Mouse (Mus musculus) MEL (cell line): ENCODE measurements around the gene Atp2a2. TPM values are rescaled to one million over a fixed set of nuclear protein-coding genes. Genes with fewer than 3 reads are reported as not detected.
A peak's percentile ranks its signal among the peaks of the same experiment; 100 is the strongest.

ENCODE experiments used
- DNase-seq: peaks from one replicate; pipeline ENCODE4 v3.0.0; 2011; ENCODE audit warnings: low read depth, low spot score
- H3K27ac ChIP-seq: 2 replicates; pipeline ENCODE4 v1.5.1; 2012; ENCODE audit warnings: low read depth, mild to moderate bottlenecking, control low read depth, low read length, moderate library complexity; ENCODE audit not compliant: control insufficient read depth
- H3K27me3 ChIP-seq, 2 experiments: fragments of 150-350 bp in 1 of 2; sonication (generic) in 1 of 2; 2 replicates each; pipeline ENCODE4 v1.6.1; 2012; ENCODE audit warnings: low read length in 2 of 2, mild to moderate bottlenecking in 2 of 2, improper control_type of control experiment in 1 of 2, moderate library complexity in 1 of 2; ENCODE audit not compliant: insufficient read depth in 2 of 2, control insufficient read depth in 1 of 2
- H3K36me3 ChIP-seq, 2 experiments: 2 replicates each; pipeline ENCODE4 v1.6.1; 2012 to 2014; ENCODE audit warnings: low read length in 2 of 2, improper control_type of control experiment in 1 of 2, inconsistent platforms in 1 of 2, mild to moderate bottlenecking in 1 of 2; ENCODE audit not compliant: insufficient read depth in 2 of 2, control insufficient read depth in 1 of 2
- H3K4me1 ChIP-seq, 2 experiments: fragments of 150-350 bp in 1 of 2; sonication (generic) in 1 of 2; 2 replicates each; pipeline ENCODE4 v1.6.1; 2012; ENCODE audit warnings: low read length in 2 of 2, improper control_type of control experiment in 1 of 2, mild to moderate bottlenecking in 1 of 2; ENCODE audit not compliant: insufficient read depth in 2 of 2, control insufficient read depth in 1 of 2
- H3K4me3 ChIP-seq, 2 experiments: fragments of 150-350 bp in 1 of 2; sonication (generic) in 1 of 2; 2 replicates each; pipeline ENCODE4 v1.5.1; 2012; ENCODE audit warnings: low read depth in 2 of 2, low read length in 2 of 2, mild to moderate bottlenecking in 2 of 2, moderate library complexity in 2 of 2, control low read depth in 1 of 2, improper control_type of control experiment in 1 of 2; ENCODE audit not compliant: control insufficient read depth in 1 of 2, insufficient read depth in 1 of 2
- H3K79me2 ChIP-seq: 2 replicates; pipeline ENCODE4 v1.6.1; 2012; ENCODE audit warnings: mild to moderate bottlenecking, low read length, moderate library complexity; ENCODE audit not compliant: control insufficient read depth, poor library complexity, insufficient read depth
- H3K9ac ChIP-seq: 2 replicates; pipeline ENCODE4 v1.6.1; 2012; ENCODE audit warnings: low read depth, mild to moderate bottlenecking, control low read depth, low read length, moderate library complexity; ENCODE audit not compliant: control insufficient read depth, poor library complexity, severe bottlenecking
- H3K9me3 ChIP-seq: fragments of 150-350 bp; sonication (generic); replicated peaks from 2 replicates; pipeline ENCODE4 v1.6.1; 2012; ENCODE audit warnings: mild to moderate bottlenecking, low read length, improper control_type of control experiment, moderate library complexity; ENCODE audit not compliant: insufficient read depth
- BHLHE40 ChIP-seq: IDR thresholded peaks from 2 replicates; pipeline ENCODE4 v1.6.1; 2012; ENCODE audit warnings: low read depth, mild to moderate bottlenecking, inconsistent platforms, low read length, improper control_type of control experiment, borderline replicate concordance
- CHD2 ChIP-seq: IDR thresholded peaks from 2 replicates; pipeline ENCODE4 v1.6.1; 2011; ENCODE audit warnings: low read length, improper control_type of control experiment
- CTCF ChIP-seq, 3 experiments: IDR thresholded peaks in 2 of 3; conservative IDR thresholded peaks in 1 of 3; 2 replicates each; pipeline ENCODE4 v1.5.1; 2011 to 2012; ENCODE audit warnings: low read length in 3 of 3, low read depth in 2 of 3, mild to moderate bottlenecking in 2 of 3, improper control_type of control experiment in 1 of 3, inconsistent platforms in 1 of 3, mixed read lengths in 1 of 3, moderate library complexity in 1 of 3; ENCODE audit not compliant: control insufficient read depth in 1 of 3, insufficient read depth in 1 of 3, poor library complexity in 1 of 3, severe bottlenecking in 1 of 3
- ELF1 ChIP-seq: IDR thresholded peaks from 2 replicates; pipeline ENCODE4 v1.6.1; 2014; ENCODE audit warnings: low read depth, mild to moderate bottlenecking, inconsistent platforms, low read length, improper control_type of control experiment, moderate library complexity
- ETS1 ChIP-seq: IDR thresholded peaks from 2 replicates; pipeline ENCODE4 v1.6.1; 2012; ENCODE audit warnings: low read depth, mild to moderate bottlenecking, inconsistent platforms, low read length, improper control_type of control experiment, moderate library complexity
- HCFC1 ChIP-seq: IDR thresholded peaks from 2 replicates; pipeline ENCODE4 v1.6.1; 2012; ENCODE audit warnings: low read depth, mild to moderate bottlenecking, inconsistent platforms, low read length, improper control_type of control experiment, moderate library complexity
- KAT2A ChIP-seq: conservative IDR thresholded peaks from 2 replicates; pipeline ENCODE4 v1.6.1; 2012; ENCODE audit warnings: low read depth, low read length, improper control_type of control experiment, inconsistent platforms
- MAFK ChIP-seq: IDR thresholded peaks from 2 replicates; pipeline ENCODE4 v1.6.1; 2011; ENCODE audit warnings: low read depth, mild to moderate bottlenecking, low read length, improper control_type of control experiment, borderline replicate concordance
- MAX ChIP-seq: IDR thresholded peaks from 2 replicates; pipeline ENCODE4 v1.6.1; 2011; ENCODE audit warnings: low read length, improper control_type of control experiment
- MEF2A ChIP-seq: IDR thresholded peaks from 2 replicates; pipeline ENCODE4 v1.6.1; 2014; ENCODE audit warnings: low read depth, mild to moderate bottlenecking, inconsistent platforms, low read length, improper control_type of control experiment; ENCODE audit not compliant: poor library complexity, insufficient replicate concordance, severe bottlenecking; ENCODE audit errors: extremely low read depth
- MXI1 ChIP-seq: IDR thresholded peaks from 2 replicates; pipeline ENCODE4 v1.6.1; 2011; ENCODE audit warnings: mild to moderate bottlenecking, low read depth, low read length, improper control_type of control experiment
- MYB ChIP-seq: IDR thresholded peaks from 2 replicates; pipeline ENCODE4 v1.6.1; 2011; ENCODE audit warnings: mild to moderate bottlenecking, low read depth, low read length, improper control_type of control experiment
- NELFE ChIP-seq: IDR thresholded peaks from 2 replicates; pipeline ENCODE4 v1.6.1; 2011; ENCODE audit warnings: low read depth, low read length, improper control_type of control experiment
- POLR2A ChIP-seq, 2 experiments: IDR thresholded peaks; 2 replicates each; pipeline ENCODE4 v1.6.1; 2011 to 2012; ENCODE audit warnings: low read length in 2 of 2, mild to moderate bottlenecking in 2 of 2, control low read depth in 1 of 2, improper control_type of control experiment in 1 of 2, low read depth in 1 of 2, moderate library complexity in 1 of 2; ENCODE audit not compliant: control insufficient read depth in 1 of 2, insufficient read depth in 1 of 2, poor library complexity in 1 of 2
- RAD21 ChIP-seq: IDR thresholded peaks from 2 replicates; pipeline ENCODE4 v1.6.1; 2011; ENCODE audit warnings: mild to moderate bottlenecking, low read depth, low read length, improper control_type of control experiment
- SMC3 ChIP-seq: IDR thresholded peaks from 2 replicates; pipeline ENCODE4 v1.6.1; 2011; ENCODE audit warnings: low read depth, low read length, improper control_type of control experiment
- TCF12 ChIP-seq: IDR thresholded peaks from 2 replicates; pipeline ENCODE4 v1.6.1; 2014; ENCODE audit warnings: low read depth, mild to moderate bottlenecking, inconsistent platforms, low read length, improper control_type of control experiment, moderate library complexity
- UBTF ChIP-seq: IDR thresholded peaks from 2 replicates; pipeline ENCODE4 v1.6.1; 2012; ENCODE audit warnings: low read depth, mild to moderate bottlenecking, inconsistent platforms, low read length, improper control_type of control experiment, moderate library complexity, borderline replicate concordance; ENCODE audit not compliant: insufficient read depth
- USF1 ChIP-seq: IDR thresholded peaks from 2 replicates; pipeline ENCODE4 v1.6.1; 2014; ENCODE audit warnings: low read depth, mild to moderate bottlenecking, inconsistent platforms, low read length, improper control_type of control experiment, moderate library complexity
- ZC3H11A ChIP-seq: IDR thresholded peaks from 2 replicates; pipeline ENCODE4 v1.6.1; 2012; ENCODE audit warnings: low read depth, mild to moderate bottlenecking, inconsistent platforms, low read length, improper control_type of control experiment
- ZKSCAN1 ChIP-seq: IDR thresholded peaks from 2 replicates; pipeline ENCODE4 v1.6.1; 2012; ENCODE audit warnings: low read depth, mild to moderate bottlenecking, inconsistent platforms, low read length, improper control_type of control experiment, moderate library complexity
- polyA plus RNA-seq, 2 experiments: library from polyadenylated mRNA; stranded (reverse) in 1 of 2; unstranded in 1 of 2; fragments of >175 nt in 1 of 2; fragments of >200 nt in 1 of 2; gene quantifications; 2 replicates each; pipeline versions ENCODE4 v1.2.1 to v1.2.4; 2012; ENCODE audit warnings: low replicate concordance in 2 of 2, low read depth in 1 of 2; ENCODE audit not compliant: insufficient read length in 2 of 2, insufficient read depth in 1 of 2, missing spikeins in 1 of 2
- total RNA-seq: library from RNA; depleted of rRNA; stranded (reverse); fragments of 300-350 nt; gene quantifications from 2 replicates; pipeline ENCODE4 v1.2.3, GENCODE M21; 2012

Gene Atp2a2
- total and polyA plus RNA-seq, 3 experiments = 117 to 199 (median 176) TPM

DNA sequence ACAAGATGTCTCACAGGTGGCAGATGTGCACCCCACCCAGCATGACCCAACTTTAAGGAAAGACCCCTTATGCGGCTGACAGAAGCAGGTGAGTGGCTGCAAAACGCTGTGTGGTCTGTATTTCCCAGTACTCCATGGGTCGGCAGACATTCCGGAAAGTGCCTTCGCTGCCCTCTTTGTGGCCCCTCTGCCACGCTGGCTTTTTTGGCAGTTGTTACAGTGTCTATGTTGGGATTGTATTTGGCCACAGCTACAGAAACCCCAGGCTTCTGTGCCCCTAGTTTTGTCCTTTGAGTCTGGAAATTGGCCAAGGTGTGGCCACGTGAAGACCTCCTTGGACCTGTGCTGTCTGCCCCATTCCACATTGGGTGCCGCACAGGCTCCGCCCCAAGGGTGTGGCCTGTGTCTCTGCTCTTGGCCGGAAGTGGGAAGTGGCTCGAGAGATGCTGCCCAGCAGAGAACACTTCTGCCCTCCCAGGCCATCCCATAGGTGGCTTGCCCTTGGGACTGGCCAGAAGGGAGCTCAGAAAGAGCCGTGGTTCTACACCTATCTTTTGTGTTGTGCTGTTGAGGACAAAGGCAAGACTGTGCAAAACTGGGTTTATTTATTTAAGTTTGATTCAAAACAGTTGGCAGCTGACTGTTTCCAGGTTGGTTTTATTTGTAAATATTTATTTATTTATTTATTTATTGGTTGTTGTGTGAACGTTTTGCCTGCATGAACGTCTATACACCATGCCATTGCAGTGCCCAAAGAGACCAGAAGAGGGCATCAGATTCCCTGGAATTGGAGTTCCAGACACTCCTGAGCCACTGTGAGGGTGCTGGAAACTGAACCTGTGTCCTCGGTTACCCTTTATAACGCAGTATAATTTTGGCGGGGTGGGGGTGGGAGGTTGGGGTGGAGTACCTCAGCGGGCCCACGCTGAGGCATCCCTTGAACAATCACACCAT, 92.1 kb downstream of the Atp2a2 start:
- peaks cover 4 to 6% of the 10 kb centered on the region in 2 experiments; a peak in 3 of 4 replicates for H3K36me3 ChIP-seq
- DNase-seq = peak; percentile 34
- TF ChIP-seq MAFK (no peak), ZC3H11A (no peak), MEF2A (no peak), BHLHE40 (no peak), ETS1 (no peak), UBTF (no peak), USF1 (no peak), NELFE (no peak), ZKSCAN1 (no peak), CHD2 (no peak), MYB (no peak), RAD21 (peak; percentile 29), MXI1 (no peak), MAX (no peak), SMC3 (peak; percentile 33), POLR2A (IDR thresholded peaks at IDR 0.05; ENCODE audit: control insufficient read depth in 1 of 2, insufficient read depth in 1 of 2, low read depth in 1 of 2, low read length in 2 of 2, poor library complexity in 1 of 2) (no peak), CTCF (IDR thresholded peaks at IDR 0.05 in 2 of 3, conservative IDR thresholded peaks at IDR 0.05 in 1 of 3; ENCODE audit: control insufficient read depth in 1 of 3, insufficient read depth in 1 of 3, low read depth in 2 of 3, low read length in 3 of 3, poor library complexity in 1 of 3, severe bottlenecking in 1 of 3) (peak; percentile 38 to 50 (median 40); a peak in 4 of 6 replicates), ELF1 (no peak), TCF12 (no peak), KAT2A (no peak), HCFC1 (no peak)

More for the DNA sequence above, 92.1 kb downstream of the Atp2a2 start:
- H3K9ac ChIP-seq = no peak overlapping the region
- no peaks in the 10 kb centered on the region for H3K27me3 ChIP-seq
- no peaks in the 10 kb centered on the region for H3K79me2 ChIP-seq
- H3K4me3 ChIP-seq = no peak overlapping the region
- no peak overlapping the region for H3K27ac ChIP-seq
- peaks cover 0 to 4% of the 10 kb centered on the region in 2 experiments; a peak in 1 of 4 replicates for H3K4me1 ChIP-seq
- no peaks in the 10 kb centered on the region for H3K9me3 ChIP-seq
